Mouse (Mus musculus) forebrain, embryonic 13.5 days (tissue): Measurements from ENCODE around the gene Itpr1. TPM values are rescaled to one million over a fixed set of nuclear protein-coding genes. Genes with fewer than 3 reads are reported as not detected.

Source experiments
- ATAC-seq: fragments of 200-750 bp; cut with Nextera tagmentation; 2 replicates; pipeline ENCODE4 v1.8.0; 2017
- H3K27ac ChIP-seq: fragments of 300-500 bp; sonication (generic); 2 replicates; pipeline ENCODE4 v1.5.1; 2015; ENCODE audit warnings: inconsistent platforms, mild to moderate bottlenecking, moderate library complexity
- H3K27me3 ChIP-seq: fragments of 300-500 bp; sonication (generic); 2 replicates; pipeline ENCODE4 v1.6.1; 2015; ENCODE audit warnings: mild to moderate bottlenecking, inconsistent platforms
- H3K36me3 ChIP-seq: fragments of 300-500 bp; sonication (generic); 2 replicates; pipeline ENCODE4 v1.6.1; 2015; ENCODE audit warnings: mild to moderate bottlenecking, inconsistent platforms; ENCODE audit not compliant: poor library complexity, severe bottlenecking
- H3K4me1 ChIP-seq: fragments of 300-500 bp; sonication (generic); 2 replicates; pipeline ENCODE4 v1.6.1; 2015; ENCODE audit warnings: inconsistent platforms
- H3K4me2 ChIP-seq: fragments of 300-500 bp; sonication (generic); 2 replicates; pipeline ENCODE4 v1.6.1; 2015; ENCODE audit warnings: inconsistent platforms, mild to moderate bottlenecking, moderate library complexity
- H3K4me3 ChIP-seq: fragments of 300-500 bp; sonication (generic); 2 replicates; pipeline ENCODE4 v1.5.1; 2015; ENCODE audit warnings: mild to moderate bottlenecking, inconsistent platforms
- H3K9ac ChIP-seq: fragments of 300-500 bp; sonication (generic); 2 replicates; pipeline ENCODE4 v1.6.1; 2015; ENCODE audit warnings: mild to moderate bottlenecking, inconsistent platforms
- H3K9me3 ChIP-seq: fragments of 300-500 bp; sonication (generic); replicated peaks from 2 replicates; pipeline ENCODE4 v1.6.1; 2016; ENCODE audit warnings: inconsistent platforms
- WGBS: fragments of 180-500 bp; shearing (Covaris S2); methylation state at CpG from one replicate; pipeline ENCODE4 v1.1.7; 2015; 5-methylcytosine and 5-hydroxymethylcytosine counted together
- polyA plus RNA-seq: library from polyadenylated mRNA; unstranded; fragments of >200 nt; fragmentation: Nextera tagmentation; extraction: Ambion mirVana; gene quantifications from 2 replicates; pipeline ENCODE4 v1.2.1, GENCODE M21; 2015

The Itpr1 gene
- polyA plus RNA-seq, 1 experiment from 2014 or later, result 6.9 TPM

DNA sequence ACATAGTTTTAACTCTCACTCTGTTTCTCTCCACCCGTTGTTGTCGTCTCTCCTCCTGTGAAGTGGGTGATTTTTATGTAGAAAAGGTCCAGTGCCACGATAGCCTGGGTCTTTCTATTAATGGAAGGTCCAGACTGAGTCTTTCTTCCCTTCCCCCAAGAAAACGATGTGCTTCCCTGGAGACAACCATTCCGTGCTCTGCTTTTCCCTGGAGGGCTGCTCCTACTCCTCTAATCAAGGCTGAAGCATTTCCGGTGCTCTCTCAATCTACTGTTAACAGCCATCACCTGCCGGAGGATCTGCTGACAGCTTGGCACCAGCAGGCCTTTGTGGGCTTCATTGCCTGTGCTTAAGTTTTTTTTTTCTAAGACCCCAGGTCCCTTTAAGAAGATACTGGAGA lies 60.6 kb downstream of the Itpr1 start:
- Histone ChIP-seq H3K4me3 (no peak overlapping the region), H3K4me1 (0 out of 2 replicates have a peak, but pooled peaks cover 4% of the 10 kb centered on the region), H3K4me2 (no peak overlapping the region), H3K9me3 (no peaks in the 10 kb centered on the region), H3K9ac (no peak overlapping the region), H3K27ac (no peak overlapping the region), H3K27me3 (no peaks in the 10 kb centered on the region), H3K36me3 (no peaks in the 10 kb centered on the region)
- 82% methylated on average over 7 of the region's 7 CpGs for WGBS
- ATAC-seq, result no peak

DNA sequence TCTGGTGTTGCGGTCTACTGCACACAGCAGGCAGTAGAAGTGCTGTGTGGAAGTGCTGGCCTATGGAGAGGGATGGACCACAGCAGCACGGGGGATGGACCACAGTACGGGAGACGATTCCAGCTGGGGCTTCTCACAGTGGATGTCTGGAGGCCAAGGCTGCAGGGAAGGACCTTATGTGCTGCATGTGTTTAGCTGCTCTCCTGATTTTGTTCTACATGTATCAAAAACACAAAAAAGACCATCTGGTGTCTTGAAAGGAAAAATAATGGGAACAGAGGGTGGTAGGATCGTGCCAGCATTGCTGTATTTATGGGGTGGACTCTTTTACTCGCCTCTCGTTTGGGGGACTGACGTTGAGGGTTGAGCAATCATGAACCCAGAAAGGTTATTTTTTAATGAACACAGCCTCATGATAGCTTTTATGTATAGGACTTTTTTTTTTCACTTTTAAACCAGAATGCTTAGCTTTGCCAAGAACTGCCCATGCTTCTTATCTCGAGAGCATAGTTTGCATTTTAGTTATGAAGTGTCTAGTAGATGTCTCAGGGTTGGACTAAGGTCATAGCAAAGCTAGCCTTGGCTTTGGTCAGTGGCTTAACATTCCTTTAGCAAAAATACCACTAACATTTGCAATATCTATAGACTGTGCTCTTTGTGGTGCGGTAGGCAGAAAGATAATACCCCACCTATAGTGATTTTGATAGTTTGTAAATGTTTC lies 61.6 kb downstream of the Itpr1 start:
- Histone ChIP-seq H3K4me2 (no peak overlapping the region), H3K36me3 (no peaks in the 10 kb centered on the region), H3K4me3 (no peak overlapping the region), H3K4me1 (0 out of 2 replicates have a peak, but pooled peaks cover 4% of the 10 kb centered on the region), H3K9ac (no peak overlapping the region), H3K9me3 (no peaks in the 10 kb centered on the region), H3K27me3 (no peaks in the 10 kb centered on the region), H3K27ac (peak overlapping the region; percentile 6; the same call in 1 of the 2 replicates)
- 65% methylated on average over 10 of the region's 10 CpGs for WGBS
- peak; percentile 72 for ATAC-seq

DNA sequence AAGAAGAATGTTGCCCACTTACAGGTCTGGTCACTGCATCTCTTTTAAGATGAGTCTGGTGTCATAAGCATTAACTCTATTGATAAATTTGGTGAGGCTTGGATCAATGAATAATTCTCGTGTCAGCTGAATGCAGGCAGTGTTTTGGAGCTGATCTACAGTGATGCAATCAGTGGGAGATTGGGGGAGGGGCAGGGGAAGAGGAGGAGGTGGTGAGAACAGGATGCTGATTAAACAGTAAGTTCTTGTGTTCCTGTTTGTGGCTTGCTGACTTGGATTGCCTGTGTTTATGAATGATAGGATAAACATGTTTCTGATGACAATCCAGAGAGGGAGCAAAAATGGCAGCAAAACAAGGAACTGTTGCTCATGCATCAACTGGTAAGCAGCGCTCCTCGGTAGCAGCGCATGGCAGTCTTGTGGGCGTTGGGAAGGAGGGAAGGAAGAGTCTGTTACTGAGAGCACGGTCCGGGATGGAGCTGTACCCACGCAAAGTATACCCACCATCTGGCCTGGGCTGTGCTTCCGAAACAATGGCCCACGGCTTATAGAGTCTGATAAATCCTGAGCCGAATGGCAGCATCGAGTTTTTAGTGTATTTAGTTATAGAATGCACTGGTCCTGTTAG lies 64.1 kb downstream of the Itpr1 start:
- H3K4me1 ChIP-seq, result 0 out of 2 replicates have a peak, but pooled peaks cover 4% of the 10 kb centered on the region
- H3K4me2 ChIP-seq, result no peak overlapping the region
- 0 out of 2 replicates have a peak, but pooled peaks have one; percentile 27 for ATAC-seq
- H3K27me3 ChIP-seq, result no peaks in the 10 kb centered on the region
- H3K36me3 ChIP-seq, result no peaks in the 10 kb centered on the region
- WGBS, result 89% methylated on average over 12 of the region's 12 CpGs
- H3K9ac ChIP-seq, result no peak overlapping the region
- H3K4me3 ChIP-seq, result no peak overlapping the region
- no peak overlapping the region for H3K27ac ChIP-seq
- H3K9me3 ChIP-seq, result no peaks in the 10 kb centered on the region

DNA sequence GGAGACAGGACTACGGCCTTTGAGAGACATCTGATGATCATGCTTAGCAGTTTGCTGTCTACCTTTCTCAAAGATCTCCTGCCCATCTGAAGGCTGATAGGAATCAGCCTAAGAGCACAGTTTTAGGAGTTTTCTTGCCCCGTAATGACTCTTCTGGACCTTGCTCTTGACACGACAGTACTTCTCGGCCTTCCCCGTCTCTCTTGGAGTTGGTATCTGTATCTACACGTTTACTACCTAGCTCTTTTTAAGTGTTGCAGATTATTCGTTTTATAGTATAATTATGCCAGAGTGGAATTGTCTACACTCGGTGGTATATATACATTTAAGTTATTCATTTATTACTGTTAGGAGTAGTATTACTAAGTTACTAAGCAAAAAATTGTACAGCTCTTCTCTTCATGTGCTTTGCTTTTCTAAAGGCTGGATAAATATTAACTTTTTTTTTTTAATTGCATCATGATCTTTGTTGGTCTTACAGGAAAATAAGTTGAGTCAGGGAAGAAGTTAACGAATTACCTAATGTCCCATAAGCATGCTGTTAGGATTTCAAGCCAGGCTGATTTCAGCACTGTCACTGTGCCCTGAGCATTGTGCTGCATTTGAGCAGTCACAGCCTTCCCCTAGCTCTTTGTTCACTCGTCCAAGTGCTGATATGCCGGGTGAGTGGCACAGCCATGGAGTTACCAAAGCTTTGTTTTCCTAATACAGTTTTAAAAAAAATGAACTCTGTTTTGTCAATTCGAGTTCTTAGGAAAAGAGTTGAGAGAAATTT lies 64.9 kb downstream of the Itpr1 start:
- Histone ChIP-seq H3K9ac (no peak overlapping the region), H3K27me3 (no peaks in the 10 kb centered on the region), H3K4me3 (no peak overlapping the region), H3K4me1 (0 out of 2 replicates have a peak, but pooled peaks cover 4% of the 10 kb centered on the region), H3K36me3 (no peaks in the 10 kb centered on the region), H3K4me2 (no peak overlapping the region), H3K27ac (no peak overlapping the region), H3K9me3 (no peaks in the 10 kb centered on the region)
- ATAC-seq, result no peak
- WGBS, result 80% methylated on average over 12 of the region's 12 CpGs

DNA sequence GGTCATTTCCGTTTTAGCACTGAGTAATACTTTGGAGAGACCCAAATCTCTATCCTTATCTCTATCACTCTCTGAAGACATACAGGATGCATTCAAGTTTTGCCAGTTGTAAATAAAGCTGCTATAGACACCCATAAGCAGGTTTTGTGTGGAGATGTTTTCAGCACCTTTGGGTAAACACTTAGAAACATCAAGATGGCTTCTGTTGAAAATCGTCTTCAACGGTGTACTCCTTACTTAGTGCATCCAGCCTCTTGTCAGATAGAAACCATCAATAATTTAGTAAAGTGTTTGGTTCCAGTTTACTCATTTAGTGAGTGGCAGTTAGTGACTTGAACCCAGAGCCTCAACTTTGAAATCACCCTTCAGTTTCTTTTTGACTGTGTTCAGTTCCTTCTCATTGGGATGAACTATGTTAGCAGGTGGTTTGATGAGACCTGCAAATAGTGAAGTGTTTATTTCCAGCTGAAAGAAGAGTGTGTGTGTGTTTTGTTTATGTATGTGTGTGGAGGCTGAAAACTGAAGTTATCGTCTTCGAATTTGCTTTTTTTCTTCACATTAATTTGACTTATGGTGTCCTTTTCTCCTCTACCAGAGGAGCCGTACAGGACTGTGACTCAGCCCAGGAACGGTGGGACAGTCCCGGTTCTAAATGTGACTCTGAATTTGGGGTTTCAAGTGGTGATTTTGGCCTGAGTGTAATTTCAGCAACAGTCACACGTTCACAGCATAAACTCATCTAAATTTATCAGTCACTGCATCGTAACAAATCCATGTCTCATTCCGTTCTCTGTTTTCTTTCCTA lies 66.1 kb downstream of the Itpr1 start:
- ATAC-seq, result no peak
- Histone ChIP-seq H3K4me2 (no peak overlapping the region), H3K27ac (no peak overlapping the region), H3K9ac (no peak overlapping the region), H3K36me3 (no peaks in the 10 kb centered on the region), H3K4me3 (no peak overlapping the region), H3K9me3 (no peaks in the 10 kb centered on the region), H3K4me1 (0 out of 2 replicates have a peak, but pooled peaks cover 4% of the 10 kb centered on the region), H3K27me3 (no peaks in the 10 kb centered on the region)
- WGBS, result 95% methylated on average over 11 of the region's 11 CpGs

DNA sequence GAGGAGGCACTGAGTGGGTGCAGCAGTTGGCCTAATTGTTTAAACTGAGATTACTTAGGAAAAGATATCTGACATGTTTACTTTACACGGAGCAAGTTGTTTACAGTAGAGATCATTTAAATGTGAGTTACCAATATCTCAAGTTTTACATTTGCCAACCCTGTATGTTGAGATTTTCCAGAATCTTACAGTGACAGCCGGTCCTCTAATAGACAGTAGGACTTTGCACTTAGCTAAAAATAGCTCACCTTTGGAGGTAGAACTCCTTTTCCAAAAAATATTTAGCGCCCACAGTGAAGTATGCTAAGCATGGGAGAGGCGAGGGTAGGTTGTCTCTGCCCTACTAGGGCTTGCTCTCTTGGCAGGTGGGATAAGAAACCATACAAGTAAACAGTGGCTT lies 69.2 kb downstream of the Itpr1 start:
- Histone ChIP-seq H3K27me3 (no peaks in the 10 kb centered on the region), H3K4me3 (no peak overlapping the region), H3K4me2 (no peak overlapping the region), H3K4me1 (no peaks in the 10 kb centered on the region), H3K36me3 (no peaks in the 10 kb centered on the region), H3K9ac (no peak overlapping the region), H3K9me3 (no peaks in the 10 kb centered on the region), H3K27ac (no peak overlapping the region)
- ATAC-seq, result no peak
- WGBS, result 94% methylated on average over 4 of the region's 4 CpGs

DNA sequence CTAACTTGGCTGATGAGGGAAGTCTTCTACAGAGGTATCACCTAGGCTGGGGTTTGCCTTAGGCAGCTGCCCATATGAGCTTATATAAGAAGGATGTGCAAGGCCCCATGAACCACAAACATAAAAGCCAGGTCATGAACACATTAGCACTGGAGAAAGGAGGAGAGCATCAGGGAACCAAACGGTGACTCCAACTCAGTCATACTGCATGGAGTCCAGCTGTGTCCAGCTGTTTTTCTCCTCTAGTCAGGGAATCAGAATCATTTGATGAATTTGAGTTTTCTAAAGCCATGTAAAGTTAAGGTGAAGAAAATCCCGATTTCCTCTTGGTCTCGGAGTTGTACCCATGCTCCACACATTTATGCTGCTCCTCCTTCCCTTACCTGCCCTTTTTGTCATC lies 69.7 kb downstream of the Itpr1 start:
- no peak overlapping the region for H3K27ac ChIP-seq
- no peak for ATAC-seq
- H3K4me2 ChIP-seq, result no peak overlapping the region
- H3K4me1 ChIP-seq, result no peaks in the 10 kb centered on the region
- H3K27me3 ChIP-seq, result no peaks in the 10 kb centered on the region
- WGBS, result 93% methylated on average over 3 of the region's 3 CpGs
- H3K9ac ChIP-seq, result no peak overlapping the region
- no peaks in the 10 kb centered on the region for H3K36me3 ChIP-seq
- no peak overlapping the region for H3K4me3 ChIP-seq
- no peaks in the 10 kb centered on the region for H3K9me3 ChIP-seq

DNA sequence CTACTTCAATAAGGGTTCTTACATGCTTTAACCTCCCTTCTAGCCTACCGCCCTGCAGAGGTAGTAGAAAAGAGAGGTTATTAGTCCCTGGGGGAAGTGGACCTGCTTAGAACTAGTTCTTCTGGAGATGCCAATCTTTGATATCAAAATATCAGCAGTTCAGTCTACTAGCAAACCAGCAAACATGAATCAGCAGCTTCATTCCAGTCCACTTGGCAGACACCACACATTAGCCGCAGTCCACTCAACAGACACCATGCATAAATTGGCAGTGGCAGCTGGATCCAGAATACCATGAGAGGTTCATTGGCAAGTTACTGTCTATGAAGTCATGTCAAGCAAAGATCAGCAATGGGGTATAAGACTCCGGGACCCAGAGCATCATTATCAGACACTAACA lies 71.8 kb downstream of the Itpr1 start:
- Histone ChIP-seq H3K9ac (no peak overlapping the region), H3K27me3 (no peaks in the 10 kb centered on the region), H3K27ac (no peak overlapping the region), H3K4me3 (no peak overlapping the region), H3K4me2 (no peak overlapping the region), H3K36me3 (no peaks in the 10 kb centered on the region), H3K4me1 (no peaks in the 10 kb centered on the region), H3K9me3 (no peaks in the 10 kb centered on the region)
- WGBS, result 94% methylated on average over 3 of the region's 3 CpGs
- ATAC-seq, result no peak

DNA sequence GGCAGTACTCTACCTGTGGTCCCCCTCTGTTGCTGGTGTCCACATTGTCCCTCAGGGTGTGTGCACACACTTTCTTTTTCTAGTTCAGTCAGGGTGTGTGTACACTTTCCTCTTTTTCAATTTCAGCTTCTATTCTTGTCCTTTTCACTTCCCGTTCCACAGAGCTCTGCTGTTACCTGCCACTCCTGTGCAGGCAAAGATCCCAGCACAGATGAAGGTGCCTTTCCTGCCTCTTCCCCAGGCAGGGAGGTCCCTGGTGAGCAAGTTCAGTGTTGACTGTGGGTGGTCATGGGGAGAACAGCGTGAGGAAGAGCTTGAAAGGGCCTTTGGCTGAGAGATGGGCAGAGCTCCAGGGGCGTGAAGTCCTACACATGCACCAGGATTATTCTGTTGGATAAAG lies 76.1 kb downstream of the Itpr1 start:
- H3K27me3 ChIP-seq, result no peaks in the 10 kb centered on the region
- no peak for ATAC-seq
- 75% methylated on average over 3 of the region's 3 CpGs for WGBS

DNA sequence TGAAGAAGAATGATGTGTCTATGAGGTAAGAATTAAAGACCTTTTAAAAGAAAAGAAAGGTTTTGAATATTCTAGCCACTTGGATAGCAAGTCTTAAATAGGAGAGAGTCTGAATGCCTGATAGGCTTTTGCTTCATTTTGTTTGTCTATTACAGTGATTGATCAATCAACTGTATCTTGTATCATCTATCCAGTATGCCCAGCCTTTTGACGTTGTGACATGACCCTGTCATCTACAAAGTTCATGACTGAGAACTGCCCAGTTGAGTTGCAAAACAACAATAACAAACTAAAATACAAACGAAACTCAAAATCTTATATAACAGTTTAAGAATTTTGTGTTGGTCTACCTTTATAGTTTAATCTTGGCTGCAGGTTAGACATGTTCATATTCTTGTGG lies 78.1 kb downstream of the Itpr1 start:
- no peak overlapping the region for H3K27ac ChIP-seq
- no peak overlapping the region for H3K4me3 ChIP-seq
- no peaks in the 10 kb centered on the region for H3K4me1 ChIP-seq
- H3K36me3 ChIP-seq, result no peaks in the 10 kb centered on the region
- WGBS, result 89% methylated on average over 2 of the region's 2 CpGs
- no peak overlapping the region for H3K9ac ChIP-seq
- no peaks in the 10 kb centered on the region for H3K27me3 ChIP-seq
- H3K4me2 ChIP-seq, result no peak overlapping the region
- ATAC-seq, result no peak
- no peaks in the 10 kb centered on the region for H3K9me3 ChIP-seq

More for the DNA sequence above, 76.1 kb downstream of the Itpr1 start:
- no peak overlapping the region for H3K27ac ChIP-seq
- H3K4me3 ChIP-seq, result no peak overlapping the region
- no peaks in the 10 kb centered on the region for H3K9me3 ChIP-seq
- H3K4me2 ChIP-seq, result no peak overlapping the region
- no peaks in the 10 kb centered on the region for H3K4me1 ChIP-seq
- H3K9ac ChIP-seq, result no peak overlapping the region
- no peaks in the 10 kb centered on the region for H3K36me3 ChIP-seq

DNA sequence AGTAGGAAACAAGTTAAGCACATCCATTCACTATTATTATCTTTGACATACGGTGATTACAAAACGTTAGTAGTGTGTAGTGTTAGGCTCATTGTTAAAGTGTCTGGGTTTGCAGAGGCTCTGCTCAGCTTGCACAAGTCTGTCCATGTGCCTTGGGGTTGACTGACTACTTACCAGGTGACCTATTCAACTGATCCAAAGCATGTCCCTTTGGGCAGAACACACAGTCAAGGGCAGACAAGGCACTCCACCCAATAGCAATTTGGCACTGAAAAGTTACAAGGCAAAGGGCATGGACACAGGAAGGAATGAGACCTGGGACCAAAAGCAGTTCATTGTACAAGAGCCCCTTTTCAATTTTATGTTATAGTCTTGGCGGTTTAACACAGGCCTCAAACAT lies 78.7 kb downstream of the Itpr1 start:
- H3K9me3 ChIP-seq, result no peaks in the 10 kb centered on the region
- 91% methylated on average over 3 of the region's 3 CpGs for WGBS
- H3K4me2 ChIP-seq, result no peak overlapping the region
- H3K4me3 ChIP-seq, result no peak overlapping the region
- ATAC-seq, result no peak
- H3K9ac ChIP-seq, result no peak overlapping the region
- no peak overlapping the region for H3K27ac ChIP-seq
- no peaks in the 10 kb centered on the region for H3K4me1 ChIP-seq
- no peaks in the 10 kb centered on the region for H3K27me3 ChIP-seq
- H3K36me3 ChIP-seq, result no peaks in the 10 kb centered on the region
